Mouse (Mus musculus) hindbrain, embryonic 11.5 days (tissue): ENCODE data around the gene Gcc2. TPM values are rescaled to one million over a fixed set of nuclear protein-coding genes. Genes with fewer than 3 reads are reported as not detected.
"Not testable (repeated sequence)": the region's sequence is repeated elsewhere in the genome, so short reads cannot be mapped to it uniquely, and the experiment has no call there.

Experiments used
- ATAC-seq: fragments of 200-750 bp; cut with Nextera tagmentation; 2 replicates; pipeline ENCODE4 v1.8.0; 2017; ENCODE audit warnings: mild to moderate bottlenecking, moderate TSS enrichment, moderate library complexity; ENCODE audit not compliant: low FRiP score
- DNase-seq: peaks from one replicate; pipeline ENCODE4 v3.0.0-alpha.2; 2015; ENCODE audit warnings: low spot score
- H3K27ac ChIP-seq: fragments of 300-500 bp; sonication (generic); 2 replicates; pipeline ENCODE4 v1.5.1; 2014; ENCODE audit warnings: mild to moderate bottlenecking, low read depth, low read length
- H3K27me3 ChIP-seq: fragments of 300-500 bp; sonication (generic); 2 replicates; pipeline ENCODE4 v1.6.1; 2014; ENCODE audit warnings: mild to moderate bottlenecking, low read length, moderate library complexity, mixed read lengths; ENCODE audit not compliant: control insufficient read depth, insufficient read depth
- H3K36me3 ChIP-seq: fragments of 300-500 bp; sonication (generic); 2 replicates; pipeline ENCODE4 v1.6.1; 2014; ENCODE audit warnings: mild to moderate bottlenecking, low read length, moderate library complexity, mixed read lengths; ENCODE audit not compliant: control insufficient read depth, insufficient read depth
- H3K4me1 ChIP-seq: fragments of 300-500 bp; sonication (generic); replicated peaks from 2 replicates; pipeline ENCODE4 v1.6.1; 2014; ENCODE audit warnings: low read length, mixed read lengths; ENCODE audit not compliant: control insufficient read depth, insufficient read depth
- H3K4me2 ChIP-seq: fragments of 300-500 bp; sonication (generic); replicated peaks from 2 replicates; pipeline ENCODE4 v1.6.1; 2014; ENCODE audit warnings: mild to moderate bottlenecking, low read depth, low read length
- H3K4me3 ChIP-seq: fragments of 300-500 bp; sonication (generic); 2 replicates; pipeline ENCODE4 v1.5.1; 2014; ENCODE audit warnings: low read depth, low read length
- H3K9ac ChIP-seq: fragments of 300-500 bp; sonication (generic); 2 replicates; pipeline ENCODE4 v1.6.1; 2014; ENCODE audit warnings: low read depth, low read length
- H3K9me3 ChIP-seq: fragments of 300-500 bp; sonication (generic); 2 replicates; pipeline ENCODE4 v1.6.1; 2016; ENCODE audit warnings: low read length; ENCODE audit not compliant: control insufficient read depth
- WGBS: fragments of 180-500 bp; shearing (Covaris S2); extraction: QIAGEN DNeasy Blood & Tissue Kit; methylation state at CpG from one replicate; pipeline ENCODE4 v1.1.7; 2014; 5-methylcytosine and 5-hydroxymethylcytosine counted together
- polyA plus RNA-seq: library from polyadenylated mRNA; unstranded; fragments of >200 nt; fragmentation: Nextera tagmentation; extraction: Ambion mirVana; gene quantifications from 2 replicates; pipeline ENCODE4 v1.2.1, GENCODE M21; 2014

Gcc2 gene
- polyA plus RNA-seq, 1 experiment from 2014 or later, result 56.1 TPM

- DNase-seq (no peak), ATAC-seq (no peak)
- H3K27ac ChIP-seq, result no peak overlapping the region
- WGBS, result 48% methylated on average over 3 of the region's 3 CpGs
- H3K36me3 ChIP-seq, result no peaks in the 10 kb centered on the region
- H3K9me3 ChIP-seq, result no peaks in the 10 kb centered on the region
- no peak overlapping the region for H3K4me3 ChIP-seq
- no peaks in the 10 kb centered on the region for H3K4me1 ChIP-seq
- H3K4me2 ChIP-seq, result no peak overlapping the region
- H3K27me3 ChIP-seq, result no peaks in the 10 kb centered on the region
- no peak overlapping the region for H3K9ac ChIP-seq
Observed at GRCm38 (mm10) chr10:58326271-58326670, 71.0 kb downstream of the Gcc2 start.

GRCm38 (mm10) chr10:58327836-58328235 lies 72.5 kb downstream of the Gcc2 start:
- H3K4me3 ChIP-seq, H3K9me3 ChIP-seq, H3K4me2 ChIP-seq, H3K9ac ChIP-seq, DNase-seq, ATAC-seq, H3K27ac ChIP-seq, H3K36me3 ChIP-seq, H3K4me1 ChIP-seq, H3K27me3 ChIP-seq: not testable (repeated sequence)
- WGBS, result 96% methylated on average over 6 of the region's 6 CpGs

- Histone ChIP-seq H3K27ac (no peak overlapping the region), H3K36me3 (no peaks in the 10 kb centered on the region), H3K9me3 (no peaks in the 10 kb centered on the region), H3K4me3 (no peak overlapping the region), H3K4me1 (no peaks in the 10 kb centered on the region), H3K9ac (no peak overlapping the region), H3K4me2 (no peak overlapping the region), H3K27me3 (no peaks in the 10 kb centered on the region)
- 95% methylated on average over 8 of the region's 8 CpGs for WGBS
- DNase-seq, result no peak
- no peak for ATAC-seq
Observed at GRCm38 (mm10) chr10:58328517-58329108, 73.3 kb downstream of the Gcc2 start.

GRCm38 (mm10) chr10:58330635-58331034 lies 75.3 kb downstream of the Gcc2 start:
- no peaks in the 10 kb centered on the region for H3K4me1 ChIP-seq
- no peaks in the 10 kb centered on the region for H3K9me3 ChIP-seq
- H3K36me3 ChIP-seq, result no peaks in the 10 kb centered on the region
- no peak overlapping the region for H3K9ac ChIP-seq
- H3K27me3 ChIP-seq, result no peaks in the 10 kb centered on the region
- no peak overlapping the region for H3K4me2 ChIP-seq
- H3K4me3 ChIP-seq, result no peak overlapping the region
- DNase-seq (no peak), ATAC-seq (no peak)
- H3K27ac ChIP-seq, result no peak overlapping the region

- no peaks in the 10 kb centered on the region for H3K4me1 ChIP-seq
- H3K9ac ChIP-seq, result no peak overlapping the region
- ATAC-seq (no peak), DNase-seq (no peak)
- no peak overlapping the region for H3K4me2 ChIP-seq
- H3K27ac ChIP-seq, result no peak overlapping the region
- no peak overlapping the region for H3K4me3 ChIP-seq
- no peaks in the 10 kb centered on the region for H3K9me3 ChIP-seq
- no peaks in the 10 kb centered on the region for H3K36me3 ChIP-seq
- H3K27me3 ChIP-seq, result no peaks in the 10 kb centered on the region
Observed at GRCm38 (mm10) chr10:58331741-58332140, 76.4 kb downstream of the Gcc2 start.

- WGBS, result 96% methylated on average over 5 of the region's 5 CpGs
- Histone ChIP-seq H3K9me3 (no peaks in the 10 kb centered on the region), H3K27ac (no peak overlapping the region), H3K4me3 (no peak overlapping the region), H3K27me3 (no peaks in the 10 kb centered on the region), H3K4me2 (no peak overlapping the region), H3K36me3 (no peaks in the 10 kb centered on the region), H3K9ac (no peak overlapping the region), H3K4me1 (no peaks in the 10 kb centered on the region)
- ATAC-seq (no peak), DNase-seq (no peak)
Observed at GRCm38 (mm10) chr10:58333414-58333813, 78.1 kb downstream of the Gcc2 start.

GRCm38 (mm10) chr10:58336156-58336555 lies 80.9 kb downstream of the Gcc2 start:
- no peaks in the 10 kb centered on the region for H3K36me3 ChIP-seq
- H3K27me3 ChIP-seq, result no peaks in the 10 kb centered on the region
- no peak overlapping the region for H3K9ac ChIP-seq
- H3K27ac ChIP-seq, result no peak overlapping the region
- H3K9me3 ChIP-seq, result no peaks in the 10 kb centered on the region
- ATAC-seq (no peak), DNase-seq (no peak)
- H3K4me3 ChIP-seq, result no peak overlapping the region
- no peak overlapping the region for H3K4me2 ChIP-seq
- WGBS, result 94% methylated on average over 1 of the region's 1 CpGs
- no peaks in the 10 kb centered on the region for H3K4me1 ChIP-seq

- ATAC-seq, H3K27me3 ChIP-seq, H3K9me3 ChIP-seq, H3K36me3 ChIP-seq, H3K27ac ChIP-seq, H3K4me3 ChIP-seq, H3K4me2 ChIP-seq, H3K4me1 ChIP-seq, H3K9ac ChIP-seq, DNase-seq: not testable (repeated sequence)
- 96% methylated on average over 4 of the region's 4 CpGs for WGBS
Observed at GRCm38 (mm10) chr10:58337091-58337490, 81.8 kb downstream of the Gcc2 start.

GRCm38 (mm10) chr10:58338590-58338989 lies 83.3 kb downstream of the Gcc2 start:
- no peak overlapping the region for H3K9ac ChIP-seq
- no peaks in the 10 kb centered on the region for H3K9me3 ChIP-seq
- H3K27ac ChIP-seq, result no peak overlapping the region
- H3K4me3 ChIP-seq, result no peak overlapping the region
- H3K27me3 ChIP-seq, result no peaks in the 10 kb centered on the region
- H3K36me3 ChIP-seq, result no peaks in the 10 kb centered on the region
- ATAC-seq, result no peak
- 80% methylated on average over 1 of the region's 1 CpGs for WGBS
- no peak for DNase-seq
- no peak overlapping the region for H3K4me2 ChIP-seq
- no peaks in the 10 kb centered on the region for H3K4me1 ChIP-seq
